Mouse (Mus musculus) retina, adult 2 months (tissue): ENCODE results near the gene N4bp3.
"Not testable (repeated sequence)": the region's sequence is repeated elsewhere in the genome, so short reads cannot be mapped to it uniquely, and the experiment has no call there.

Experiments
- DNase-seq: peaks from one replicate; pipeline ENCODE4 v3.0.0-alpha.2; 2012; ENCODE audit warnings: low read depth, low spot score

Gene N4bp3

GRCm38 (mm10) chr11:51653736-51654135 is 3.1 kb upstream of the N4bp3 start:
- no peak for DNase-seq

DNA sequence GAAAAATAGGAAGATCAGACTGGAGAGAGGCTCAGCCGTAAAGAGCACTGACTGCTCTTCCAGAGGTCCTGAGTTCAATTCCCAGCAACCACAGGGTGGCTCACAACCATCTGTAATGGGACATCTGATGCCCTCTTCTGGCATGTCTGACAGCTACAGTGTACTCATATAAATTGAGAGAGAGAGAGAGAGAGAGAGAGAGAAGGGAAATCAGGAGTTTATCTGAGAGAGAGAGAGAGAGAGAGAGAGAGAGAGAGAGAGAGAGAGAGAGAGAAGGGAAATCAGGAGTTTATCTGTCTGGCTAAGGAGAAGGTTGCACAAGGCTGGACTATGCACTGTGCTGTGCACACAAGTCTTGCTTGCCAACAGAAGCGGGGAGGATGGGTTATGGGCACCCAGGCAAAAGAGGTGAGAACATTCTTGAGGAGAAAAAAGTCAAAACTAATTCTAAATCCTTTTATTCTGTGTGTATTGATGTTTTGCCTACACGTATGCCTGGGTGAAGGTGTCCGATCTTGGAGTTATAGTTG is 2.3 kb upstream of the N4bp3 start:
- DNase-seq: no peak

DNA sequence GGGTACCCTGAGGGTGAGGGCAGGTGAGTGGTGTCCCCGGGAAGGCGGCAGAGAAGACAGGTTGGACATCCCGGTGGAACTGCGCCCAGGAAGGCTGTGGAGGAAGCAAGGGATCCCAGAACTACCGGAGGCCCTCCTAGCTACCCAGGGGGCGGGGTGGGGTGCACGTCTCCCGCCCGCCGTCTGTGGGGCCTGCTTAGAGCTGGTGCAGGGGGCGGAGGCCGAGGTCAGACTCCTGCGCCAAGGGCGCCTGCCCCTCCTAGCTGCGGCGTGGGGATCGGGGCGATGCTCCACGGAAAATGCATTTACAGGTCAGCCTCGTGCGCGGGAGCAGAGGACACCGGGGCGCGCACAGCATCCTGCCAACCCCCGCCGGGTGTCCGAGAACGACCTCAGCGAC is 381 bp downstream of the N4bp3 start:
- no peak for DNase-seq

DNA sequence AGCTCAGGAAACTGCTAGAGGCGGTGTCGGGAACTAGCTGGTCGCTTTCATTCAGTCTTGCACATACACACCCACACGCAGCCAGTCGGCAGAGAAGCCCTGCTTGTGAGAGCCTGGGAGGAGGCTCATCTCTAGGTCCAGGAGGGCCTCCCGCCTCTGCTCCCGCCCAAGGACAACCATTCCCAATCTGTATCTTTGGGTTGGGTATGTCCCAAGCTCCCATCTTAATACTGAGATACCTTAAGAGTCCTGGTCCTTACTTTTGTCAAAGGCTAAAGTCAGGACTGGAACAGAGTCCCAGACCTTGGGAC is 798 bp downstream of the N4bp3 start:
- DNase-seq: no peak

- DNase-seq: no peak
These were observed 1.3 kb downstream of the N4bp3 start for GRCm38 (mm10) chr11:51649111-51649888.

- no peak for DNase-seq
These were observed 2.1 kb downstream of the N4bp3 start for GRCm38 (mm10) chr11:51648566-51648965.

DNA sequence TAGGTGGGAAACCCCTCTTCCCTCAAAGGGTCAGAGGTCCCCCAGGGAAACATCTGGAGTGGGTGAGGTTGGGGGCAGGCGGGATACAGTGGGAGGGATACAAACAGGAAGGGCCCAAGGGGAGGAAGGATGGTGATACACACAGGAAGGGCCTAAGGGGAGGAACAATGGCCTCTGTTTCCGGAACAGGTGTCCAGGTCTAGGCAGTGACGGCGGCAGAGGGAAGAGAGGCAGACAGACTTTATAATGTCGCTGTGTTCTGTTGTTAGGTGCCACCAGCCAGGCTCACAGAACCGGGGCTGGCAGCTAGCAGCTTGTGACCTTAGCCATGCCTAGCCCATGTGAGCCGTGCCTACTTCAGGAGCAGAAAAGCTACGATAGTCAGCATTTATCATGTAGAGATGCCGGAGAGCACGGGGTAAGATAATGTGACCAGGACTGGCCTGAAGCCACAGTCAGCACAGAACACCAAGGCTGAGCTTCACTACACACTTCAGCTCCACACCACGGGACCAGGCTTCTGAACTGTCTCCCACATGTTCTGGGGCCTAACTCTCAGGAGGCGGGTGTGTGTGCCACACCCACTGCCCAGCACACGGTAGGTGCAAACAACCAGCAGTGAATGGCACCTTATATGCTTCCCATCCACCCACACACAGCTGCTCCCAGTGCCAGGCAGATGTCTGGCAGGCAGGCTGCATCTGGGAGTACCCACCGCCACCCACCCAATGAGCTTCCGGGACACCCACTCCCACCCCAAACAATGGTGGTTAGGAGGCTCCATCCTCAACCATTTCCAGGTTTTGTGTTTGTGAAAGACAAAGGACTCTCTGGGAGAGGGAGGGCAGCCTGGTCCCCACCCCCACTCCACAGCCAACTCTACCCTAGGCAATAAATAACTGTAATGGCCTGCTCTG is 3.6 kb downstream of the N4bp3 start:
- DNase-seq: no peak

GRCm38 (mm10) chr11:51646245-51646644 is 4.4 kb downstream of the N4bp3 start:
- DNase-seq: no peak

- no peak for DNase-seq
These were observed 5.3 kb downstream of the N4bp3 start for GRCm38 (mm10) chr11:51645293-51645692.

- DNase-seq: no peak
These were observed 6.4 kb downstream of the N4bp3 start for GRCm38 (mm10) chr11:51644217-51644616.

DNA sequence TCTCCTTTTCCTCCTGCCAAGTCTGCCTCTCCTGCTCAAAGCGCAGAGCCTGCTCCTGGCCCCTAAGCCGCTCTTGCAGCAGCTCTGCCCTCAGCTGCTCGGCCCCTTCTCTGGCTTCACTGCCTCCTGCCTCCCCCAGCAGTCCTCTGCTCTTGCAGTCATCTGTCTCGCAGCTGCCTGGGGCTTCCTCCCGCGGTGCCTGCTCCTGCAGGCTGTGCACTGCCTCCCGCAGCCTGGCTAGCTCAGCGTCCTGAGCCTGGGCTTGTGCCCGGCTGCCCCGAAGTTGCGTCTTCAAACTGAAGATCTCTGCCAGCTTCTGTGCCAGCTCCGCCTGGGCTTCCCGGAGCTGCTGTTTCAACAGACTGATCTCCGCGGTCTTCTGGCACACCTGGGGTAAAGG is 6.9 kb downstream of the N4bp3 start:
- no peak for DNase-seq

GRCm38 (mm10) chr11:51643202-51643601 is 7.4 kb downstream of the N4bp3 start:
- no peak for DNase-seq

- DNase-seq: no peak
These were observed 9.9 kb downstream of the N4bp3 start for GRCm38 (mm10) chr11:51640748-51641147.

- no peak for DNase-seq
These were observed 12.1 kb downstream of the N4bp3 start for GRCm38 (mm10) chr11:51638497-51638896.

GRCm38 (mm10) chr11:51637971-51638414 is 12.6 kb downstream of the N4bp3 start:
- no peak for DNase-seq

DNA sequence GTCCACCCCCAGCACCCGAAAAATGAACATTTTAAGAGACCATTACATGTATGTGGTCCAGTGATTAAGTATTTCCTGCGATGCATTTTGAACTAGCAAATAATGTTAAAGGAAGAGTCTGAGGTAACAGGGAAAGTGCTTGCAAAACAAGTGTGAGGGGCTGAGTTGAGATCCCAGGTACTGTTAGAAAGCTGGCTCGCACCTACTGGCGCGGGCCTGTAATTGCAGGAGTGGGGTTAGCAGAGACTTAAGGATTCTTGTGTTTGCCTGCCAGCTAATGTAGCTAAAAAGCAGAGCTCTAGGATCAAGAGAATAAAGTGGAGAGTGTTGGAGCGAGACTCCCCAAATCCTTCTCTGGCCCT is 14.3 kb downstream of the N4bp3 start:
- DNase-seq: no peak

- peak; percentile 77 for DNase-seq
These were observed 14.9 kb downstream of the N4bp3 start, which contains the start of gene Rmnd5b for GRCm38 (mm10) chr11:51635525-51636322. Gene Rmnd5b, minus strand, starts transcription at chr11:51635896.

GRCm38 (mm10) chr11:51635127-51635524 is 15.5 kb downstream of the N4bp3 start:
- no peak for DNase-seq

DNA sequence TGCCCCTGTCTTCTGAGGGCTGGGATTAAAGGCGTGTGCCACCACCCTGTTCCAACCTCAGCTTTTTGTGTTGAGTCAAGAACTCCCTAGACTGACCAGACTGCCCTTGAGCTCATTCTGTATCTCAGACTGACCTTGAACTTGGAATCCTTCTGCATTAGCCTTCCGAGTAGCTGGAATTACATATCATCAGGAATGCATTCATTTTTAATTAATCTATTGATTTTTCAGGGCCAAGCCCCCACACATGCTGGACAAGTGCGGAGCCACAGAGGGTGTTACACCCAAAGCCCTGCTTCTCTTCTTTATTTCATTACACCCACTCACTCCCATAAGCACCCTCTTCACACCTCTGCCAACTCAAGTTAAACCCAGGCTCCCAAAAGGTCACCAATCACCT is 16.9 kb downstream of the N4bp3 start:
- no peak for DNase-seq

DNA sequence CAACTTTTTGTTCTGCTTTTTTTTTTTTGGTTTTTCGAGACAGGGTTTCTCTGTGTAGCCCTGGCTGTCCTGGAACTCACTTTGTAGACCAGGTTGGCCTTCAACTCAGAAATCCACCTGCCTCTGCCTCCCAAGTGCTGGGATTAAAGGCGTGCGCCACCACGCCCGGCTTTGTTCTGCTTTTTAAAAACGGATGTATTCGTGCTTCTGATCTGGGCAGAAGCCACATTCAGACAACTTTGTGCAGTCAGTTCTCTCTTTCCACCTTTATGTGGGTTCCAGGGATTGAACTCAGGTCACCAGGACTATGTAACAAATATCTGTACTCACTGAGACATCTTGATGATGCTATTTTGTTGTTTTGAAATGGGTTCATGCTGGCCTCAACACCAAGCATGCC is 17.4 kb downstream of the N4bp3 start:
- DNase-seq: not testable (repeated sequence)

DNA sequence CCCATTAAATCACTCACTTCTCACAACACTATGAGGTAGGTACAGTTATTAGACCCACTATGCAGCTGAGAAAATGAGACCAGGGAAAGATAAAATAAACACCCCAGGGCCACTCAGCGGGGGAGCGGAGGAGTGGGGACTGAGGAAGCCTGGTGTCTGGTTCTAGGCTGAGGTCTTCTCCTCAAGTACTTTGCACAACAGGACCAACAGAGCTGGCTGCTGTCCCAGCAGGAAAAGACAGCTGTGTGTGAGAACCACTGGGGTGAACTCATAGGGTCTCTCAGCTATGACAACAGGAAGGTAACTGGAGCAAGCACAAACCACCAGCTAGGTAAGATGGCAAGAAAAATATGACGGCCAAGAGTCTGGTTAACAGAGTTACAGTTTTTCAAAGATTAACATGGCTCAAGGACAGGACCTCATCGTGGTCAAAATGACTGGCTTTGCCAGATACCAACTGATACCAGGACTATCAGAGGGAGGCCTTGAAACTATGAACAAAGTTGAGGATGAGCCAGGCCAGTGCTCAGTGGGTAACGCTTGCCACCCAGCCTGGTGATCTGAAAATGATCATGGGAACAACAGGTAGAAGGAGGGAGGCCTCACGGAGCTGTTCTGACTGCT is 18.4 kb downstream of the N4bp3 start:
- no peak for DNase-seq
